Mouse (Mus musculus) adrenal gland, adult (tissue): ENCODE measurements around the gene Kiss1r.

Source experiments
- DNase-seq, 2 experiments: peaks; one replicate each; pipeline ENCODE4 v3.0.0; 2022 to 2023; ENCODE audit warnings: low spot score in 1 of 2; ENCODE audit not compliant: inconsistent age in 2 of 2

Kiss1r gene

GRCm38 (mm10) chr10:79916808-79917531 lies at the start of gene Kiss1r:
Gene Kiss1r (plus strand): TSS chr10:79916971.
- peak; percentile 89 to 96 for DNase-seq

GRCm38 (mm10) chr10:79871845-79872244 lies 44.9 kb upstream of the Kiss1r start:
- no peak for DNase-seq

- DNase-seq = no peak
Measured at GRCm38 (mm10) chr10:79872862-79873261, 43.9 kb upstream of the Kiss1r start.

GRCm38 (mm10) chr10:79873313-79873712 lies 43.5 kb upstream of the Kiss1r start:
- no peak for DNase-seq

- no peak for DNase-seq
Measured at GRCm38 (mm10) chr10:79873715-79874289, 43.0 kb upstream of the Kiss1r start.

GRCm38 (mm10) chr10:79874290-79874862 lies 42.4 kb upstream of the Kiss1r start, which contains the start of the genes Prtn3 and Plppr3:
Gene Prtn3 (plus strand): TSS chr10:79874476.
Gene Plppr3 (minus strand): TSS chr10:79874634.
- DNase-seq = peak in 1 of 2 experiments; percentile 68

- no peak for DNase-seq
Measured at GRCm38 (mm10) chr10:79877174-79877573, 39.6 kb upstream of the Kiss1r start.

- DNase-seq = peak; percentile 50 to 74
Measured at GRCm38 (mm10) chr10:79877757-79878156, 39.0 kb upstream of the Kiss1r start.

GRCm38 (mm10) chr10:79879527-79879926 lies 37.2 kb upstream of the Kiss1r start:
- DNase-seq = no peak

GRCm38 (mm10) chr10:79880721-79881120 lies 36.0 kb upstream of the Kiss1r start:
- no peak for DNase-seq

GRCm38 (mm10) chr10:79881981-79882380 lies 34.8 kb upstream of the Kiss1r start:
- peak in 1 of 2 experiments; percentile 63 for DNase-seq

GRCm38 (mm10) chr10:79883297-79884084 lies 33.3 kb upstream of the Kiss1r start:
- DNase-seq = peak; percentile 79 to 94

- DNase-seq = peak; percentile 67 to 89
Measured at GRCm38 (mm10) chr10:79884446-79884845, 32.3 kb upstream of the Kiss1r start.

- DNase-seq = peak; percentile 45 to 77
Measured at GRCm38 (mm10) chr10:79884938-79885337, 31.8 kb upstream of the Kiss1r start.

GRCm38 (mm10) chr10:79886054-79886453 lies 30.7 kb upstream of the Kiss1r start, which contains the start of gene Elane:
Gene Elane (plus strand): TSS chr10:79886247.
- no peak for DNase-seq

- DNase-seq = no peak
Measured at GRCm38 (mm10) chr10:79886611-79887010, 30.2 kb upstream of the Kiss1r start.

GRCm38 (mm10) chr10:79889386-79889785 lies 27.4 kb upstream of the Kiss1r start:
- peak in 1 of 2 experiments; percentile 90 for DNase-seq

- DNase-seq = no peak
Measured at GRCm38 (mm10) chr10:79890670-79891069, 26.1 kb upstream of the Kiss1r start, which contains the start of gene Cfd. Gene Cfd (plus strand): TSS chr10:79890853.

- peak; percentile 78 to 93 for DNase-seq
Measured at GRCm38 (mm10) chr10:79892451-79893118, 24.2 kb upstream of the Kiss1r start.

- DNase-seq = no peak
Measured at GRCm38 (mm10) chr10:79896306-79896705, 20.5 kb upstream of the Kiss1r start.

- DNase-seq = no peak
Measured at GRCm38 (mm10) chr10:79896814-79897213, 20.0 kb upstream of the Kiss1r start.
